Mouse (Mus musculus): ENCODE measurements around the gene Ifi209. TPM values are rescaled to one million over a fixed set of nuclear protein-coding genes. Genes with fewer than 3 reads are reported as not detected.
"Not testable (repeated sequence)": the region's sequence is repeated elsewhere in the genome, so short reads cannot be mapped to it uniquely, and the experiment has no call there.

Ifi209 gene
- polyA plus RNA-seq, 1 experiment from 2014 or later = 0.26 TPM

DNA sequence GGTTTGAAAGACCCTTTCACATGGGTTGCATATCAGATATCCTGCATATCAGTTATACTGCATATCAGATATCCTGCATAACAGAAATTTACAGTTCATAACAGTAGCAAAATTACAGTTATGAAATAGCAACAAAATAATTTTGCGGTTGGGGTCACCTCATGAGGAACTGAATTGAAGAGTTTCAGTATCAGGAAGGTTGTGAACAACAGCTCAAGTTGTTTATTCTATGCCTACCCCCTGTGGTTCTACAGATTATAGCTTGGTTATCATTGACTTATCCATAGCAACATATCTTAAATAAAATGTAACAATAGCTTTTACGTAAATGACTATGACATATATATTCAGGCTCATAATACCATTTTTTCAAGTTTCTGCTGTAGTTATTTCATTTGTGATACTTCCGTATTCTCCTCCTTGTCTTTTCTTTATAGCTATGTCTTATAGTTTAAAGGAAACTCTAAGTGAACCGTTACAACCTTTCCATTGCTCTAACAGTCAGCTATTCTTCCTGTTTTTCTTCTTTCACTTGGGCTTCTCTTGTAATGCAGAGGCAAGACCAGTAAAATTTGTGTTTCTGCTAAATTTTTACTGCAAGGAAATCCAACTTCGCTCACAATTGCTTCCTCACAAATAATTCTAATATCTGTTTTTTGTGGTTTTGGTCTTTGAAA lies 3.4 kb downstream of the Ifi209 start:
- ATAC-seq (ENCODE audit: insufficient read depth) = no peak
- Histone ChIP-seq H3K9ac (no peak overlapping the region), H3K27ac (ENCODE audit: low read depth) (no peak overlapping the region), H3K36me3 (ENCODE audit: insufficient read depth) (no peaks in the 10 kb centered on the region), H3K9me3 (ENCODE audit: low read depth, low read length) (no peaks in the 10 kb centered on the region), H3K4me3 (ENCODE audit: low read depth, low read length) (no peak overlapping the region), H3K4me2 (no peak overlapping the region), H3K27me3 (ENCODE audit: insufficient read depth, low read length) (no peaks in the 10 kb centered on the region), H3K4me1 (ENCODE audit: insufficient read depth) (no peaks in the 10 kb centered on the region)
- TF ChIP-seq CTCF (IDR thresholded peaks at IDR 0.05; ENCODE audit: low read depth) = no peak
- WGBS = 87% methylated on average over 5 of the region's 5 CpGs
- DNase-seq = no peak

DNA sequence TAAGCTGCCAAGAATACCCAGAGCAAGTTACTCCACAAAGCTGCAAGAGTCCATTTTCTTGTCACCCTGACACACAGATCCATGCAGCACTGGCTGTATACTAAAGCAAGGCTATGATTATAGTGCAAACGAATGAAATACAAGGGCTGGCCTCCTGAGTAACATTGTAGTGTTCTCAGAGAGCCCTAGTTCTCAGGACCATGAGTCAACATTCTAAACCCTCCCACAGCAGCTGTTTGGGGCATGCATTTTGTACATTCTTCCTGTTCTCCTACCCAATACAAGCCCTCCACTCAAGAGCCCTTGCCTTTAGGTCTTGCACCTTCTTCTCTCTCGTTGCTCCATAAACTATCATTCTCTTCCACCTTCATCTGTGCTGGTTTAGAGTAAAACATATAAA lies 14.7 kb downstream of the Ifi209 start:
- Histone ChIP-seq H3K4me3 (ENCODE audit: low read depth, low read length) (no peak overlapping the region), H3K4me2 (no peak overlapping the region), H3K4me1 (ENCODE audit: insufficient read depth) (no peaks in the 10 kb centered on the region), H3K9me3 (ENCODE audit: low read depth, low read length) (no peaks in the 10 kb centered on the region), H3K36me3 (ENCODE audit: insufficient read depth) (no peaks in the 10 kb centered on the region), H3K9ac (no peak overlapping the region), H3K27me3 (ENCODE audit: insufficient read depth, low read length) (no peaks in the 10 kb centered on the region), H3K27ac (ENCODE audit: low read depth) (no peak overlapping the region)
- DNase-seq = no peak
- TF ChIP-seq CTCF (IDR thresholded peaks at IDR 0.05; ENCODE audit: low read depth) = no peak
- no peak for ATAC-seq (ENCODE audit: insufficient read depth)
- 68% methylated on average over 2 of the region's 2 CpGs for WGBS

DNA sequence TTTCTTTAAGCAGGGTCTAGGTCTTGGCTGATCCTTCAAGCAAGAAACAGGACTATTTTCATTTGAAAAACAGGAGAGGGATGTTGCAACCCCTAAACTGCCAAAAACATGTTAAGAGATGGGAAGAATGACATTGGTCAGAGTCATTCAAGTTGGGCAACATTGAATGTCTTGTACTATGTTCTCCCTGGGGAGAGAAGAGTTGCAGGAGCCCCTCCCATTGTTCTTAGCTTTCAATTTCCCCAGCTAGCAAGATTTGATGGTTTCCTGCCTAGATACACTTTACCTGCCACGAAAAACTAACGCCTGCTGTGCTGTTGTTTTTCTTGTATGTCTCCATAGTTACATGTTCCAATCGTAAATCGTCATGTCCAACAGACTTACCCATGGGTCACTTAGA lies 27.3 kb downstream of the Ifi209 start:
- Histone ChIP-seq H3K27me3 (ENCODE audit: insufficient read depth, low read length) (no peaks in the 10 kb centered on the region), H3K27ac (ENCODE audit: low read depth) (no peak overlapping the region), H3K36me3 (ENCODE audit: insufficient read depth) (no peaks in the 10 kb centered on the region), H3K4me1 (ENCODE audit: insufficient read depth) (no peaks in the 10 kb centered on the region), H3K9ac (no peak overlapping the region), H3K4me3 (ENCODE audit: low read depth, low read length) (no peak overlapping the region), H3K9me3 (ENCODE audit: low read depth, low read length) (no peaks in the 10 kb centered on the region), H3K4me2 (no peak overlapping the region)
- ATAC-seq (ENCODE audit: insufficient read depth) (no peak), DNase-seq (no peak)
- TF ChIP-seq CTCF (IDR thresholded peaks at IDR 0.05; ENCODE audit: low read depth) = no peak
- 80% methylated on average over 4 of the region's 4 CpGs for WGBS

- WGBS = 32% methylated on average over 3 of the region's 3 CpGs
- not testable (repeated sequence) for ATAC-seq (ENCODE audit: insufficient read depth); H3K9ac ChIP-seq; H3K27me3 ChIP-seq (ENCODE audit: insufficient read depth, low read length); DNase-seq; H3K4me1 ChIP-seq (ENCODE audit: insufficient read depth); H3K9me3 ChIP-seq (ENCODE audit: low read depth, low read length); H3K36me3 ChIP-seq (ENCODE audit: insufficient read depth); H3K4me3 ChIP-seq (ENCODE audit: low read depth, low read length); H3K27ac ChIP-seq (ENCODE audit: low read depth); H3K4me2 ChIP-seq
These were observed 42.9 kb downstream of the Ifi209 start, which contains the start of gene Ifi208 for GRCm38 (mm10) chr1:173673458-173674097. Gene Ifi208 (plus strand): TSS chr1:173673675.

GRCm38 (mm10) chr1:173678605-173679004 lies 47.9 kb downstream of the Ifi209 start:
- not testable (repeated sequence) for H3K4me1 ChIP-seq (ENCODE audit: insufficient read depth); H3K36me3 ChIP-seq (ENCODE audit: insufficient read depth); H3K9ac ChIP-seq; ATAC-seq (ENCODE audit: insufficient read depth); H3K27me3 ChIP-seq (ENCODE audit: insufficient read depth, low read length); H3K9me3 ChIP-seq (ENCODE audit: low read depth, low read length); H3K4me3 ChIP-seq (ENCODE audit: low read depth, low read length); H3K27ac ChIP-seq (ENCODE audit: low read depth); DNase-seq; H3K4me2 ChIP-seq
- WGBS = 68% methylated on average over 1 of the region's 1 CpGs

DNA sequence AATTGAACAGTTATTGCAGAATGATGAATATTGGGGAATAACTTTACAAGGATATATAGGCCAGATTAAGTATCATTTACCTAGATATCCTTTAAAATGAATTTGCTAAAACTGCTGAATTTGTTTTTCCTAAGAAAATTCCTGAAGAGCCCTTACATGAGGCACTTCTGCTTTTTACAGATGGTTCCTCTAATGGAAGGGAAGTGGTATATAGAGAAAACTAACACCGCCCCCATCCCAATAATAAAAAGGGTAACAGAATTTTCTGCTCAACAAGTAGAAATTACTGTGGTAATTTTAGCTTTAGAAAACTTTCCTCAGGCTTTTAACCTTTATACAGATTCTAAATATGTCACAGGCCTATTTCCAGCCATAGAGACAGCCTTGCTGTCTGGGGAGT lies 63.6 kb downstream of the Ifi209 start:
- 88% methylated on average over 1 of the region's 1 CpGs for WGBS
- no peak overlapping the region for H3K9ac ChIP-seq
- no peaks in the 10 kb centered on the region for H3K36me3 ChIP-seq (ENCODE audit: insufficient read depth)
- H3K4me2 ChIP-seq = no peak overlapping the region
- ATAC-seq (ENCODE audit: insufficient read depth) (no peak), DNase-seq (no peak)
- no peaks in the 10 kb centered on the region for H3K4me1 ChIP-seq (ENCODE audit: insufficient read depth)
- H3K4me3 ChIP-seq (ENCODE audit: low read depth, low read length) = no peak overlapping the region
- H3K9me3 ChIP-seq (ENCODE audit: low read depth, low read length) = no peaks in the 10 kb centered on the region
- no peak overlapping the region for H3K27ac ChIP-seq (ENCODE audit: low read depth)
- no peak for TF ChIP-seq CTCF (IDR thresholded peaks at IDR 0.05; ENCODE audit: low read depth)
- no peaks in the 10 kb centered on the region for H3K27me3 ChIP-seq (ENCODE audit: insufficient read depth, low read length)

Small RNA genes within 50 kb of the gene (microRNA-seq; reads per million reads assigned to microRNA genes)
- gene Gm44339 (ENCODE audit: borderline number of aligned reads) = not detected

Other genes starting within 250 kb of the Ifi209 start
- gene Ifi206, start 139.9 kb upstream of the Ifi209 start, polyA plus RNA-seq (2014; fragmentation: Nextera tagmentation; extraction: Ambion mirVana) = 0.17 and 0.18 TPM in 2 replicates
- not detected in 2 replicates for gene Ifi214, start 95.0 kb upstream of the Ifi209 start, polyA plus RNA-seq (2014; fragmentation: Nextera tagmentation; extraction: Ambion mirVana)
- gene Ifi213, start 31.6 kb upstream of the Ifi209 start, polyA plus RNA-seq (2014; fragmentation: Nextera tagmentation; extraction: Ambion mirVana) = not detected in 2 replicates
- gene Ifi208, start 42.8 kb downstream of the Ifi209 start, polyA plus RNA-seq (2014; fragmentation: Nextera tagmentation; extraction: Ambion mirVana) = 0.05 and 0.16 TPM in 2 replicates
- 1.2 and 1.4 TPM in 2 replicates for gene Ifi207, start 110.8 kb downstream of the Ifi209 start, polyA plus RNA-seq (2014; fragmentation: Nextera tagmentation; extraction: Ambion mirVana)
- 1.2 and 2.0 TPM in 2 replicates for gene Ifi204, start 136.0 kb downstream of the Ifi209 start, polyA plus RNA-seq (2014; fragmentation: Nextera tagmentation; extraction: Ambion mirVana)